Mouse (Mus musculus) CH12.LX (cell line): ENCODE measurements at regions not wholly inside any gene's neighbourhood (a gene's known extent, or its start where the extent isn't known, plus 50 kb on each side); places are given as distances from the start of the nearest gene placed in this dataset.

ENCODE experiments used
- CHD2 ChIP-seq: IDR thresholded peaks from 2 replicates; pipeline ENCODE4 v1.6.1; 2011; ENCODE audit warnings: low read length, improper control_type of control experiment
- CTCF ChIP-seq, 2 experiments: IDR thresholded peaks in 1 of 2; conservative IDR thresholded peaks in 1 of 2; 2 replicates each; pipeline ENCODE4 v1.5.1; 2011 to 2012; ENCODE audit warnings: low read depth in 2 of 2, low read length in 2 of 2, improper control_type of control experiment in 1 of 2, inconsistent platforms in 1 of 2, mild to moderate bottlenecking in 1 of 2, moderate library complexity in 1 of 2
- EP300 ChIP-seq: IDR thresholded peaks from 2 replicates; pipeline ENCODE4 v1.6.1; 2011; ENCODE audit warnings: low read length, improper control_type of control experiment
- HCFC1 ChIP-seq: IDR thresholded peaks from 2 replicates; pipeline ENCODE4 v1.6.1; 2012; ENCODE audit warnings: low read depth, mild to moderate bottlenecking, inconsistent platforms, low read length, improper control_type of control experiment
- KAT2A ChIP-seq: IDR thresholded peaks from 2 replicates; pipeline ENCODE4 v1.6.1; 2012; ENCODE audit warnings: low read length, improper control_type of control experiment, inconsistent platforms; ENCODE audit not compliant: insufficient replicate concordance
- MXI1 ChIP-seq: IDR thresholded peaks from 2 replicates; pipeline ENCODE4 v1.6.1; 2011; ENCODE audit warnings: mild to moderate bottlenecking, low read depth, low read length, improper control_type of control experiment
- PAX5 ChIP-seq: IDR thresholded peaks from 2 replicates; pipeline ENCODE4 v1.6.1; 2012; ENCODE audit warnings: low read length, inconsistent platforms, mixed read lengths
- POLR2A ChIP-seq: IDR thresholded peaks from 2 replicates; pipeline ENCODE4 v1.6.1; 2011; ENCODE audit warnings: low read depth, mild to moderate bottlenecking, improper control_type of control experiment, low read length
- UBTF ChIP-seq: IDR thresholded peaks from 2 replicates; pipeline ENCODE4 v1.6.1; 2012; ENCODE audit warnings: low read depth, mild to moderate bottlenecking, inconsistent platforms, low read length, improper control_type of control experiment, moderate library complexity
- ZNF384 ChIP-seq: IDR thresholded peaks from 2 replicates; pipeline ENCODE4 v1.6.1; 2012; ENCODE audit warnings: low read depth, low read length, improper control_type of control experiment, inconsistent platforms

GRCm38 (mm10) chr15:42369603-42370002, 2235.4 kb downstream of the 9330182O14Rik start:
- no peak for TF ChIP-seq CTCF (conservative IDR thresholded peaks at IDR 0.05 in 1 of 2, IDR thresholded peaks at IDR 0.05 in 1 of 2; ENCODE audit: low read depth in 2 of 2, low read length in 2 of 2)
- TF ChIP-seq KAT2A = no peak
- TF ChIP-seq MXI1 = no peak
- TF ChIP-seq PAX5 = no peak
- TF ChIP-seq HCFC1 = no peak
- TF ChIP-seq POLR2A = no peak
- TF ChIP-seq CHD2 = no peak
- no peak for TF ChIP-seq ZNF384
- TF ChIP-seq EP300 = no peak
- no peak for TF ChIP-seq UBTF
